Mouse (Mus musculus) embryonic facial prominence, embryonic 10.5 days (tissue): Measurements from ENCODE around the gene 2310022A10Rik. TPM values are rescaled to one million over a fixed set of nuclear protein-coding genes. Genes with fewer than 3 reads are reported as not detected.

Experiments
- DNase-seq: peaks from one replicate; pipeline ENCODE4 v3.0.0-alpha.2; 2017; ENCODE audit warnings: low spot score
- H3K27ac ChIP-seq: fragments of 300-500 bp; sonication (generic); replicated peaks from 2 replicates; pipeline ENCODE4 v1.5.1; 2016; ENCODE audit warnings: mild to moderate bottlenecking
- H3K27me3 ChIP-seq: fragments of 300-500 bp; sonication (generic); replicated peaks from 2 replicates; pipeline ENCODE4 v1.6.1; 2016; ENCODE audit warnings: low read depth, mild to moderate bottlenecking; ENCODE audit not compliant: poor library complexity, severe bottlenecking
- H3K36me3 ChIP-seq: fragments of 300-500 bp; sonication (generic); replicated peaks from 2 replicates; pipeline ENCODE4 v1.6.1; 2016; ENCODE audit warnings: mild to moderate bottlenecking, moderate library complexity
- H3K4me1 ChIP-seq: fragments of 300-500 bp; sonication (generic); 2 replicates; pipeline ENCODE4 v1.6.1; 2016
- H3K4me3 ChIP-seq: fragments of 300-500 bp; sonication (generic); 2 replicates; pipeline ENCODE4 v1.5.1; 2016; ENCODE audit warnings: mild to moderate bottlenecking, moderate library complexity
- H3K9me3 ChIP-seq: fragments of 300-500 bp; sonication (generic); 2 replicates; pipeline ENCODE4 v1.6.1; 2016; ENCODE audit warnings: mild to moderate bottlenecking
- WGBS: fragments of 180-500 bp; shearing (Covaris S2); methylation state at CpG from one replicate; pipeline ENCODE4 v1.1.7; 2016; 5-methylcytosine and 5-hydroxymethylcytosine counted together
- polyA plus RNA-seq: library from polyadenylated mRNA; unstranded; fragments of >200 nt; fragmentation: Nextera tagmentation; extraction: Ambion mirVana; gene quantifications from 2 replicates; pipeline ENCODE4 v1.2.1, GENCODE M21; 2016

2310022A10Rik gene
- polyA plus RNA-seq, 1 experiment from 2014 or later, result 40.8 TPM

- 67% methylated on average over 6 of the region's 6 CpGs for WGBS
- Histone ChIP-seq H3K27ac (no peak overlapping the region), H3K27me3 (no peaks in the 10 kb centered on the region), H3K9me3 (no peaks in the 10 kb centered on the region), H3K36me3 (peaks cover 94% of the 10 kb centered on the region), H3K4me1 (peaks cover 5% of the 10 kb centered on the region; the same call in 1 of the 2 replicates), H3K4me3 (no peak overlapping the region)
- DNase-seq, result peak; percentile 40
These were observed 23.9 kb downstream of the 2310022A10Rik start for GRCm38 (mm10) chr7:27576914-27577313.

- H3K36me3 ChIP-seq, result peaks cover 94% of the 10 kb centered on the region
- no peak for DNase-seq
- 90% methylated on average over 6 of the region's 6 CpGs for WGBS
These were observed 24.6 kb downstream of the 2310022A10Rik start for GRCm38 (mm10) chr7:27577589-27577988.

GRCm38 (mm10) chr7:27578465-27578864 is 25.4 kb downstream of the 2310022A10Rik start:
- peak; percentile 21 for DNase-seq
- WGBS, result 70% methylated on average over 7 of the region's 7 CpGs
- no peak overlapping the region for H3K4me3 ChIP-seq
- no peaks in the 10 kb centered on the region for H3K9me3 ChIP-seq
- peaks cover 5% of the 10 kb centered on the region; the same call in 1 of the 2 replicates for H3K4me1 ChIP-seq
- peaks cover 98% of the 10 kb centered on the region for H3K36me3 ChIP-seq
- H3K27ac ChIP-seq, result no peak overlapping the region
- H3K27me3 ChIP-seq, result no peaks in the 10 kb centered on the region

More at GRCm38 (mm10) chr7:27577589-27577988, 24.6 kb downstream of the 2310022A10Rik start:
- no peak overlapping the region for H3K27ac ChIP-seq
- no peaks in the 10 kb centered on the region for H3K27me3 ChIP-seq
- peaks cover 5% of the 10 kb centered on the region; the same call in 1 of the 2 replicates for H3K4me1 ChIP-seq
- no peak overlapping the region for H3K4me3 ChIP-seq
- no peaks in the 10 kb centered on the region for H3K9me3 ChIP-seq

GRCm38 (mm10) chr7:27580380-27581174 is 27.5 kb downstream of the 2310022A10Rik start:
- Histone ChIP-seq H3K4me3 (no peak overlapping the region), H3K36me3 (peaks cover 95% of the 10 kb centered on the region), H3K4me1 (peaks cover 5% of the 10 kb centered on the region; the same call in 1 of the 2 replicates), H3K9me3 (no peaks in the 10 kb centered on the region), H3K27me3 (no peaks in the 10 kb centered on the region), H3K27ac (no peak overlapping the region)
- DNase-seq, result no peak
- 92% methylated on average over 14 of the region's 14 CpGs for WGBS

- Histone ChIP-seq H3K4me1 (no peaks in the 10 kb centered on the region), H3K4me3 (no peak overlapping the region), H3K9me3 (no peaks in the 10 kb centered on the region), H3K36me3 (peaks cover 38% of the 10 kb centered on the region), H3K27ac (no peak overlapping the region), H3K27me3 (no peaks in the 10 kb centered on the region)
- WGBS, result 62% methylated on average over 2 of the region's 2 CpGs
- DNase-seq, result no peak
These were observed 33.8 kb downstream of the 2310022A10Rik start for GRCm38 (mm10) chr7:27586861-27587260.

GRCm38 (mm10) chr7:27587741-27588140 is 34.7 kb downstream of the 2310022A10Rik start:
- Histone ChIP-seq H3K27ac (no peak overlapping the region), H3K4me3 (no peak overlapping the region), H3K27me3 (no peaks in the 10 kb centered on the region), H3K36me3 (peaks cover 29% of the 10 kb centered on the region), H3K4me1 (peaks cover 4% of the 10 kb centered on the region), H3K9me3 (no peaks in the 10 kb centered on the region)
- DNase-seq, result no peak
- 84% methylated on average over 2 of the region's 2 CpGs for WGBS

GRCm38 (mm10) chr7:27590088-27590487 is 37.1 kb downstream of the 2310022A10Rik start:
- H3K36me3 ChIP-seq, result peaks cover 20% of the 10 kb centered on the region
- DNase-seq, result no peak
- no peaks in the 10 kb centered on the region for H3K27me3 ChIP-seq
- H3K27ac ChIP-seq, result no peak overlapping the region
- H3K4me1 ChIP-seq, result peaks cover 14% of the 10 kb centered on the region
- no peak overlapping the region for H3K4me3 ChIP-seq
- 93% methylated on average over 4 of the region's 4 CpGs for WGBS
- no peaks in the 10 kb centered on the region for H3K9me3 ChIP-seq

- peak overlapping the region; percentile 98 for H3K27ac ChIP-seq
- H3K4me3 ChIP-seq, result peak overlapping the region; percentile 86
- peaks cover 21% of the 10 kb centered on the region for H3K36me3 ChIP-seq
- no peak for DNase-seq
- WGBS, result 67% methylated on average over 4 of the region's 4 CpGs
- H3K9me3 ChIP-seq, result no peaks in the 10 kb centered on the region
- H3K4me1 ChIP-seq, result peaks cover 14% of the 10 kb centered on the region
- no peaks in the 10 kb centered on the region for H3K27me3 ChIP-seq
These were observed 37.7 kb downstream of the 2310022A10Rik start for GRCm38 (mm10) chr7:27590566-27591213.

- Histone ChIP-seq H3K9me3 (no peaks in the 10 kb centered on the region), H3K4me1 (peaks cover 22% of the 10 kb centered on the region)
- under 1% methylated on average over 71 of the region's 71 CpGs for WGBS
These were observed 38.5 kb downstream of the 2310022A10Rik start, which contains the start of gene Akt2 for GRCm38 (mm10) chr7:27591266-27592216. Gene Akt2, plus strand, starts transcription at chr7:27591552.

GRCm38 (mm10) chr7:27592217-27592929 is 39.3 kb downstream of the 2310022A10Rik start:
- DNase-seq, result no peak
- Histone ChIP-seq H3K36me3 (peaks cover 18% of the 10 kb centered on the region), H3K27me3 (no peaks in the 10 kb centered on the region), H3K9me3 (no peaks in the 10 kb centered on the region), H3K4me3 (peak overlapping the region; percentile 86), H3K27ac (peak overlapping the region; percentile 98), H3K4me1 (peaks cover 29% of the 10 kb centered on the region)
- 4% methylated on average over 17 of the region's 17 CpGs for WGBS

More at GRCm38 (mm10) chr7:27591266-27592216, 38.5 kb downstream of the 2310022A10Rik start, which contains the start of gene Akt2:
- no peaks in the 10 kb centered on the region for H3K27me3 ChIP-seq
- peak within 1 kb of the TSS; percentile 98 for H3K27ac ChIP-seq
- peak; percentile 95 for DNase-seq
- peak within 1 kb of the TSS; percentile 86 for H3K4me3 ChIP-seq
- H3K36me3 ChIP-seq, result peaks cover 21% of the 10 kb centered on the region

GRCm38 (mm10) chr7:27592934-27593645 is 40.1 kb downstream of the 2310022A10Rik start:
- Histone ChIP-seq H3K9me3 (no peaks in the 10 kb centered on the region), H3K27ac (peak overlapping the region; percentile 98), H3K4me3 (peak overlapping the region; percentile 86), H3K27me3 (no peaks in the 10 kb centered on the region), H3K36me3 (peaks cover 18% of the 10 kb centered on the region), H3K4me1 (peaks cover 31% of the 10 kb centered on the region)
- DNase-seq, result no peak
- WGBS, result 74% methylated on average over 12 of the region's 12 CpGs
